Mouse (Mus musculus) frontal cortex, postnatal 25 days (tissue): ENCODE results near the gene Gstt3.
"Not testable (repeated sequence)": the region's sequence is repeated elsewhere in the genome, so short reads cannot be mapped to it uniquely, and the experiment has no call there.

Experiments used
- DNase-seq, 2 experiments: peaks; one replicate each; pipeline ENCODE4 v3.0.0; 2022; ENCODE audit warnings: low spot score in 2 of 2

Gene Gstt3

DNA sequence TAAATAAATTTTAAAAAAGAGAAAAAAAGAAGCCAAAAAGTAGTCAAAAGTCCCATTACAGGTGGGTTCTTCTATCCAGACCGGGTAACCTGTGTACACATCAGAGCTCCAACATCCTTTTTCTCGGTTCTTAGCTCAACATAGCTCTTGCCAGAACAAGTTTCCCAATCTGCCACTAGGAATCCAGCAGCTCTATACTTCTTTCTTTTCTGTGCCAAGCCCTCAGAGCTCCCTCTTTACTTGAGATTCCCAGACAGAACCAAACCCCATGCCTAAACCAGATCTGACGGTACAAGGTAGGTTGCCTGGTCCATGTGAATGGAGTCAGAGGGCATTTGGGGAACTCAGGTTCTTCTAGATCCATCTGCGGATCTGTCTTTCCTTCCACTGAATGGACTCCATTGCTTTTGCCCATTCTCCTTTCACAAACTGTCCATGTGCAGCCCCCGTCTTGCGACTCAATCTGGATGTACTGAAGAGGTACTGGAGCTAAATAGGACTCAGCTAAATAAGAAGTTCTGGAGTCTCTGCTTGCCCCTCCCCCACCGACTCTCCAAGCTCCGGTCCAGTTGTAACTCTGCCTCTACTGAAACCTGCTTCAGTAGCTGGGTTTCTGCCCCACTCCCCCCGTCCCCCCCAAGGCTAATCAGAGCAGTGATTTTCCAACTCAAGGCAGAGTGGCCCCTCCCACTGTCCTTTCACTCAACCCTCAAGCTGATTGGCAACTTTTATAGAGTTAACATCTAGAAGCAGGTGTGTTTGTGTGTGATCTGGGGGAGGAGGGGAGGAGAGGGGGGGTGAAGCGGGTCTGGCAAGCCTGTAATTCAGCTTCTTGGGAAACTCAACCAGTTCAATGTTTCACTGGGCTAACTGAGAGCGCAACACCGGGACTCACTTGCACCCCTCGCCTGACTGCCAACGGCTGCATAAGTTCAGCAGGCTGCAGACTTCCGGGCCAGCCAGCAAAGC, 1.7 kb downstream of the Gstt3 start:
- DNase-seq, result no peak

- DNase-seq, result no peak
Measured at GRCm38 (mm10) chr10:75777885-75778284, 3.3 kb downstream of the Gstt3 start.

DNA sequence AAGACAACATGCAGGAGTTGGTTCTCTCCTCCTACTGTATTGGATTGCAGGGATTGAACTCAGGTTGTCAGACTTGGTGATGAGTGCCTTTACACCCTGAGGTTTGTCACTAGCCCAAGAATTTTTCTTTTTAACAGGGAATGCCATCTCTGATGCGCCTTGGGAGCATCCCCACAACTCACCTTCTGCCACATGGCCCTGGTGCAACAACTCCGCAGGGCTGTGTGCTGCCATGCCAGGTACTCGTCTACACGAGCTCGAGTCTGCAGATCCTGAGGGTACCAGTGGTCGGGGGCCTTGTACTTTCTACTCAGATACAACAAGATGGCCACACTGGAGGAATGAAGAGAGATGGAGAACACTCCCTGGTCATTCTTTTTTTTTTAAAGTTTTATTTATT, 4.7 kb downstream of the Gstt3 start:
- DNase-seq, result no peak

GRCm38 (mm10) chr10:75774587-75774986, 6.6 kb downstream of the Gstt3 start:
- DNase-seq, result no peak

DNA sequence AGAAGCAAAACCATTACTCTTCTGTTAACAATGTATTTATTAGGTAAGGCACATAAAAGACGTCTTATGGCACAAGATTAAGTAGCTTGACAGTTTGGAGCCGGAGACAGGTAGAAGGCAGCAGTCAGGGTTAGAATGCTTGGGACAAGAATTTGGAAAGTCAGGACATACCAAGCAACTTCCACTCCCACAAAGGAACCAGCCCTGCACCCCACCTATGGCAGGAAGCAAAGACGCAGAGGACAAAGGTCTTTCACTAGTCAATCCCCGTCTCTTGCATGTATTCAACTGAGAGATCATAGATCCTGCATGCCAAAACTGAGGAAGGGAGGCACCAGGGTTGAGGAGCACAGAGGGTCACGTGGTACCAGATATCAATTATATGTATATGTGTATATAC, 7.1 kb downstream of the Gstt3 start:
- DNase-seq, result no peak

GRCm38 (mm10) chr10:75772795-75773664, 8.2 kb downstream of the Gstt3 start, which contains the start of gene Ddt:
TSS of gene Ddt (minus strand) at chr10:75773414.
- DNase-seq, result peak; percentile 44 to 64

DNA sequence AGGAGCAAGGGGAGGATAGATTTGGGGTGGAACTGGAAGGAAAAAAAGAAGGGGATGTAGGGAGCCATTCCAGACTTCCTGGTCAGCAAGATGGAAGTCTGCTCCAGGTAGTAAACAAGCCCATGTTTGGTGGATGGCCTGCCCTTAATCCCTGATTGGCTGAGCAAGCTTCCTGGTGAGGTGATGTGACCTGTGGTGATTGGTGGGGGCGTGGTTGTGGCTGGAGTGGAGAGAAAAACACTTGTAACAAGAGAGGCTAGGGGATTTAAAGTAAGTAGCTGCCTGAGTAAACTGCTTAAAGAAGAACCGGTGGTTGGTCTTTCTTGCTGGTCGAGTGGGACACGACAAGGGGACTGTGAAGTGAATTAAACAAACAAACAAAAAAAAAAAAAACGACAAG, 13.5 kb downstream of the Gstt3 start:
- DNase-seq, result not testable (repeated sequence)

GRCm38 (mm10) chr10:75766856-75767255, 14.4 kb downstream of the Gstt3 start:
- no peak for DNase-seq

- peak in 1 of 2 experiments; percentile 50 for DNase-seq
Measured at GRCm38 (mm10) chr10:75764519-75765473, 16.4 kb downstream of the Gstt3 start.

DNA sequence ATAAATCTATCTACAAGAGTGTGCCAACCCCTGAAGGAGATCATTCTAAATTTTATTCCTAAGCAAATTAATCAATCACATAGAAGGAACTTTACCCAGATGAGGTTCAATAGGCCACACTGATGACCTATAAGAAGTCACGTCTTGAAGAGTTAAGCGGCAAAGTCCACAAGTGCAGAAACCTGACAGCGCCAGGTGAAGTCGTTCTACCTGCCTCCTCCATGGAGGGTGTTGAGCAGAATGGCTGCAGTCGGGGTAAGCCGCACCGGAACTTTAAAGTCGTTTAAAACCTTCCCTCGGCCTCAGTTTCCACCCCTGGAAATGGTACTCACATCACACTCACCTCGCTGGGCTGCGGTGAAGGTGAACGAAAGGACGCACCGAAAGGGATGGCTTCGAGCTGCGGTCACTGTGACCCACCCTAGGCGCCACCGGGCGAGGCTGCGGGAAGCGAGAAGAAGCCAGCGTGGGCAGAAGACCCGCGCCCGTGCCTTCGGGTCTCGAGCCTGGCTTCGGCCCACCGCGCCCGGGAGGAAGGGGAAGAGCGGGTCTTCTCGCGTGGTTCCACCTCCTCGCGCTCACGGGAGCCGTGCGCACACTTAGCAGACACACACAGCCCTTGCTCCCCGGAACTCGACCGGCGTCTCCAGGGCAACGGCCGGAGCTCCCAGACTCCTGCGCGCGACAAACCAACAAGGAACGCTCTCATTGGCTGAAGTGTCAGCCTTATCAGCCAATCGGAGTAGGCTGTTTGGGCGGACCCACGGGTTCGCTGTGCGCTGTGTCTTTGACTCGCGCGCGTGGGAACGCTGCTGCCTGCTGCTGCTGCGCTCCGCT, 17.3 kb downstream of the Gstt3 start, which contains the start of gene Cabin1:
Gene Cabin1 (minus strand): TSS at position 660 of the 837 bp plus-strand sequence.
- DNase-seq, result peak; percentile 94 to 96

DNA sequence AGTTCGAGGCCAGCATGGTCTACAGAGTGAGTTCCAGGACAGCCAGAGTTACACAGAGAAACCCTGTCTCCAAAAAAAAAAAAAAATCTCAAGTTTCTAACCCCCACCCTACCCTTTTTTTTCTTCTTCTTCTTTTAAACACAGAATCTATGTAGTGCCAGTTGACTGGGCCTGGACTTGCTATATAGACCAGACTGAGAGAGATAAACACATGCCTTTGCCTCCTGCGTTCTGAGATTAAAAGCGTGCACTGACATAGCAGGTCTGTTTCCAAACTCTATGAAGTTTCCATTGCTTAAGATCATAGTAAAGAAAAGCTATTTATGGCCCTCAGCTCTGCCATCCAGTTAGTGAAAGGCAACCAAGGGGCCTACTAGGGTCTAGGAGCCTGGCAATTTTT, 18.8 kb downstream of the Gstt3 start:
- DNase-seq, result no peak

GRCm38 (mm10) chr10:75760311-75760710, 20.9 kb downstream of the Gstt3 start:
- no peak for DNase-seq

DNA sequence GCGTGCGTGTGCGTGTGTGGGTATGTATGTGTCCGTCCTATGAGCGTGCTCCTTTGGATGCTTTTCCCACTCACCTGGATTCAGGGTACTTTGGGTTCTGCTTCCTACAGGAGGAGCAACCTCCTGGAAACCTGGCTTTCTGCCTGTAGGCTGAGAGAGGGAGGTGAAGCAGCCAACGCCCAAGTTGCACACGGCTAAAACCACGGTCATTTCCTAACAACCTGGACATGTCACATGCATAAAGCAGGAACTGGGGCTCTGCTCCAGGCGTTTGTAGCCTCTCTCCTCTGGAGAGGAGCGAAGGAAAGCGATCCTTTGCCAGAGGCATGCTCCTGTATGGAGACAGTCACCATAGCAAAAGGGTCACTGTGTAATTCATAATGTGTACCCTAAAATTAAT, 24.5 kb downstream of the Gstt3 start:
- no peak for DNase-seq

- DNase-seq, result peak; percentile 81 to 84
Measured at GRCm38 (mm10) chr10:75744017-75744416, 37.2 kb downstream of the Gstt3 start.

DNA sequence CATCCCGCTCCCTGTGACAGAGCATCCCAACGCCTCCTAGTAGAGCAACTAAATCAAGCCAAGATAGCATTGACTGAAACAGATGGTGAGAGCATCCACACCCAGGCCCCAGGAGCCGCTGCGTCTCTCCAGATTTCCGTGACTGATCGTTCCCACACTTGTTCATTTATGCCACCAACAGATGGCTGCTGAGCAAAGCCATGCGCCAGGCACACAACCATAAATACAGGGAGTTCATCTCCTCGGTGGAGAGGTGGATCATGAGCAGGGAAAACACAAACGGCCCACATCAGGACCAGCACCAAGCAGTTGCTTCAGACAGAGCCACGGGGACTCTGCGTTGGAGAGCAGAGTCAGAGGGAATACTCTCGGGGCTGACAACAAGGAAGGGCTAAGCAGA, 37.8 kb downstream of the Gstt3 start:
- DNase-seq, result peak; percentile 46 to 60

DNA sequence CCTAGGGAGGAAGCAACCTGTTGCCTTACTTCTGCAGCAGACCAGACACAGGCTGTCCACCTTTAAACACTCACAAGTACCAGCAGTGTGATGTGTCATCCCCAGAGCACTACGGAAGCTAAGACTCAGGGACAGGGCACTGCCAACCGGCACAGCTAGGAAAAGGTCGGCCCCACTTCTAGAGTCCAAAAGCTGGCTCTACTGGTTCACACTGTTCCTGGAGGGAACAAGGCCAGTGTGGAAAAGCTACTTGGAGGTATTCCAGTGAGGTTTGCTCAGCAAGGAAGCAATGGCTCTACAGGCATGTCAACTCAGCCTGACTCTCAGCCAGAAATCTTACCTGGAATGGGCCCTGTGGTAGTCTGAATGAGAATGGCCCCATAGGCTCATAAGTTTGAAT, 40.3 kb downstream of the Gstt3 start:
- no peak for DNase-seq

DNA sequence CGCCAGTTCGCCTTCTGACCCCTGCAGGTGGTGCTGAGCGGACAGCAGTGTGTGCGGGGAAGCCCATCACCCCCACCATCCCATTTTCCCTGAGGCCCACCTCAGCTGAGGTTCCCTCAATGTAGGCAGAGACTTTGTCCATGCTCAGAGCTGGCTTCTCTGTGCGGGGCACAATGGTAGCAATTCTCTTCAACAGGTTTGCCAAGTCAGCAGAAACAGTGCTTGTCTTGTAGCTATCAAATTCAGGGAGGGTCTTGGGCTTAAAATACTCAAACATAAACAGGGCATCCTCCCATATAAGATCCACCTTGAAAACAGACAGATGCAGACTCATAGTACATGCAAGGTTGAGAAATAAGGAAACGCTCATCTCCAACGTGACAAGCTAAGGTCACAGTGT, 55.8 kb downstream of the Gstt3 start:
- DNase-seq, result no peak
